Mouse (Mus musculus) testis, adult 2 months (tissue): ENCODE results near the gene Togaram2. TPM values are rescaled to one million over a fixed set of nuclear protein-coding genes. Genes with fewer than 3 reads are reported as not detected.
A peak's percentile ranks its signal among the peaks of the same experiment; 100 is the strongest.

Experiments
- H3K27ac ChIP-seq: fragments of 200-500 bp; 2 replicates; pipeline ENCODE4 v1.5.1; 2012; ENCODE audit warnings: low read depth, low read length; ENCODE audit not compliant: control insufficient read depth, insufficient read depth
- H3K27me3 ChIP-seq: fragments of 200-500 bp; 2 replicates; pipeline ENCODE4 v1.6.1; 2012; ENCODE audit warnings: mild to moderate bottlenecking, low read length, moderate library complexity; ENCODE audit not compliant: control insufficient read depth, insufficient read depth
- H3K36me3 ChIP-seq: fragments of 200-500 bp; 2 replicates; pipeline ENCODE4 v1.6.1; 2012; ENCODE audit warnings: mild to moderate bottlenecking, low read length; ENCODE audit not compliant: control insufficient read depth, insufficient read depth
- H3K4me1 ChIP-seq: fragments of 200-500 bp; 2 replicates; pipeline ENCODE4 v1.6.1; 2012; ENCODE audit warnings: low read length; ENCODE audit not compliant: control insufficient read depth, insufficient read depth
- H3K4me3 ChIP-seq: fragments of 200-500 bp; 2 replicates; pipeline ENCODE4 v1.5.1; 2012; ENCODE audit warnings: low read depth, mild to moderate bottlenecking, low read length, moderate library complexity, mixed read lengths; ENCODE audit not compliant: control insufficient read depth
- CTCF ChIP-seq: fragments of 200-500 bp; IDR thresholded peaks from 2 replicates; pipeline ENCODE4 v1.5.1; 2012; ENCODE audit warnings: low read depth, mild to moderate bottlenecking, inconsistent platforms, low read length, moderate library complexity; ENCODE audit not compliant: control insufficient read depth, insufficient read depth, insufficient replicate concordance
- POLR2A ChIP-seq: fragments of 200-500 bp; IDR thresholded peaks from 2 replicates; pipeline ENCODE4 v1.6.1; 2012; ENCODE audit warnings: low read depth, mild to moderate bottlenecking, inconsistent platforms, low read length, moderate library complexity; ENCODE audit not compliant: control insufficient read depth
- polyA plus RNA-seq: library from polyadenylated mRNA; depleted of rRNA; stranded (reverse); fragments of >200 nt; gene quantifications from 2 replicates; pipeline ENCODE4 v1.2.3, GENCODE M21; 2012

Togaram2 gene
- polyA plus RNA-seq, 1 experiment: 1.7 TPM

GRCm38 (mm10) chr17:71642190-71642589 lies 30.9 kb upstream of the Togaram2 start:
- TF ChIP-seq CTCF: no peak
- TF ChIP-seq POLR2A: no peak
- Histone ChIP-seq H3K4me3 (no peak overlapping the region), H3K27me3 (no peaks in the 10 kb centered on the region), H3K4me1 (no peaks in the 10 kb centered on the region), H3K36me3 (peaks cover 1% of the 10 kb centered on the region; the same call in 1 of the 2 replicates), H3K27ac (no peak overlapping the region)

- Histone ChIP-seq H3K27ac (no peak overlapping the region), H3K4me3 (no peak overlapping the region), H3K36me3 (peaks cover 2% of the 10 kb centered on the region), H3K4me1 (no peaks in the 10 kb centered on the region), H3K27me3 (no peaks in the 10 kb centered on the region)
- no peak for TF ChIP-seq POLR2A
- no peak for TF ChIP-seq CTCF
Measured at GRCm38 (mm10) chr17:71650011-71650410, 23.1 kb upstream of the Togaram2 start.

- Histone ChIP-seq H3K4me1 (no peaks in the 10 kb centered on the region), H3K36me3 (peaks cover 2% of the 10 kb centered on the region), H3K4me3 (no peak overlapping the region), H3K27ac (no peak overlapping the region), H3K27me3 (no peaks in the 10 kb centered on the region)
- TF ChIP-seq POLR2A (no peak), CTCF (no peak)
Measured at GRCm38 (mm10) chr17:71652495-71652894, 20.6 kb upstream of the Togaram2 start.

- Histone ChIP-seq H3K4me3 (no peak overlapping the region), H3K27ac (no peak overlapping the region), H3K27me3 (no peaks in the 10 kb centered on the region), H3K36me3 (peaks cover 2% of the 10 kb centered on the region), H3K4me1 (no peaks in the 10 kb centered on the region)
- TF ChIP-seq CTCF (no peak), POLR2A (no peak)
Measured at GRCm38 (mm10) chr17:71652934-71653333, 20.1 kb upstream of the Togaram2 start.

GRCm38 (mm10) chr17:71657521-71657920 lies 15.5 kb upstream of the Togaram2 start:
- H3K27ac ChIP-seq: no peak overlapping the region
- H3K4me1 ChIP-seq: peaks cover 1% of the 10 kb centered on the region
- H3K4me3 ChIP-seq: no peak overlapping the region
- no peaks in the 10 kb centered on the region for H3K27me3 ChIP-seq
- H3K36me3 ChIP-seq: peaks cover 1% of the 10 kb centered on the region
- TF ChIP-seq CTCF: no peak
- no peak for TF ChIP-seq POLR2A

- Histone ChIP-seq H3K27ac (no peak overlapping the region), H3K4me3 (no peak overlapping the region), H3K36me3 (peaks cover 1% of the 10 kb centered on the region), H3K27me3 (no peaks in the 10 kb centered on the region), H3K4me1 (peaks cover 7% of the 10 kb centered on the region)
- no peak for TF ChIP-seq CTCF
Measured at GRCm38 (mm10) chr17:71658666-71659065, 14.4 kb upstream of the Togaram2 start.

GRCm38 (mm10) chr17:71660390-71660789 lies 12.7 kb upstream of the Togaram2 start:
- Histone ChIP-seq H3K36me3 (no peaks in the 10 kb centered on the region; the same call in none of the 2 replicates), H3K4me1 (peaks cover 7% of the 10 kb centered on the region), H3K27me3 (no peaks in the 10 kb centered on the region), H3K27ac (no peak overlapping the region), H3K4me3 (no peak overlapping the region)
- no peak for TF ChIP-seq CTCF
- TF ChIP-seq POLR2A: no peak

GRCm38 (mm10) chr17:71662751-71663250 lies 10.3 kb upstream of the Togaram2 start:
- no peak overlapping the region for H3K27ac ChIP-seq
- peaks cover 7% of the 10 kb centered on the region for H3K4me1 ChIP-seq
- H3K27me3 ChIP-seq: no peaks in the 10 kb centered on the region

GRCm38 (mm10) chr17:71663491-71663890 lies 9.6 kb upstream of the Togaram2 start:
- TF ChIP-seq POLR2A (no peak), CTCF (no peak)
- Histone ChIP-seq H3K4me1 (peaks cover 7% of the 10 kb centered on the region), H3K27ac (no peak overlapping the region), H3K36me3 (no peaks in the 10 kb centered on the region), H3K27me3 (no peaks in the 10 kb centered on the region), H3K4me3 (no peak overlapping the region)

More at GRCm38 (mm10) chr17:71662751-71663250, 10.3 kb upstream of the Togaram2 start:
- no peaks in the 10 kb centered on the region for H3K36me3 ChIP-seq
- H3K4me3 ChIP-seq: peak overlapping the region; percentile 60
- TF ChIP-seq CTCF: peak; percentile 57; the same call in 1 of the 2 replicates
- TF ChIP-seq POLR2A: no peak
